Mouse (Mus musculus) liver, adult 2 months (tissue): Measurements from ENCODE around the gene Tmco4.

Experiments used
- CTCF ChIP-seq: fragments of 200-500 bp; IDR thresholded peaks from 2 replicates; pipeline ENCODE4 v1.5.1; 2011; ENCODE audit warnings: low read depth, low read length, control low read depth
- POLR2A ChIP-seq: fragments of 200-500 bp; IDR thresholded peaks from 2 replicates; pipeline ENCODE4 v1.6.1; 2011; ENCODE audit warnings: low read length, control low read depth; ENCODE audit not compliant: insufficient read depth; ENCODE audit errors: extremely low read depth

GRCm38 (mm10) chr4:139034010-139034367 lies 61.3 kb downstream of the Tmco4 start:
- TF ChIP-seq CTCF (no peak), POLR2A (no peak)
